Mouse (Mus musculus): ENCODE results near the gene Gm10518. TPM values are rescaled to one million over a fixed set of nuclear protein-coding genes. Genes with fewer than 3 reads are reported as not detected.
A peak's percentile ranks its signal among the peaks of the same experiment; 100 is the strongest.

Gene Gm10518
- polyA plus RNA-seq, 1 experiment from 2014 or later: not detected

DNA sequence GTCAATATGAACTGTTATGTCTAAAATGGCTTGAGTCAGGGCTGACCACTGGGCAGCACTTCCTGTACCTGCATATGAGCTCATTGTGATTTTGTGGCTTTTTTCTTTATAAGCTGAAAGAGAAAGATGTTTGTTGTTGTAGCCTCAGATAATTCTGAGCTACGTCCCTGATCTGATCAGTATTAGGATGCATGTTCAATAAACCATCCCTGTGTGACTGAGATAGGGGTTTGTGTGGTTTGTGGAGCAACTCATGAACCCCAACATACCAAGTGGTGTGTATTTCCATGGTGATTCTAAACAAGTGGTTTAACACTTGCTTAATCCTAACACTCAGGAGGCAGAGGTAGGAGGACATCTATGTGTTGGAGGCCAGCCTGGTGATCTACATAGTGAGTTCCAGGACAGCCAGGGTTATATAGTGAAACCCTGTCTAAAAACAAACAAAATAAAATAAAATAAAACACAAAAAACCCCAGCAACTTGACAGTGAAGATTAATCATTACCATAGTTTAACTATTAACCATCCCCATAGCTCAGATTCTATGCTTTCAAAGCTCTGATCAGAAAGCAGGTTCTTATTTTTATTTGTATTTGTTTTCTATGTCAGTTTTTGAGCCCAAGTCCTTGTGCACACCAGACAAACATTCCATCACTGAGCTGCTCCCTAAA lies 32.7 kb downstream of the Gm10518 start:
- WGBS: 80% methylated on average over 1 of the region's 1 CpGs
- Histone ChIP-seq H3K27me3 (no peaks in the 10 kb centered on the region), H3K9ac (no peak overlapping the region), H3K4me2 (no peak overlapping the region), H3K9me3 (replicated peaks) (0 out of 2 replicates have a peak, but pooled peaks cover 3% of the 10 kb centered on the region), H3K27ac (no peak overlapping the region), H3K4me3 (no peak overlapping the region), H3K36me3 (no peaks in the 10 kb centered on the region), H3K4me1 (replicated peaks) (no peaks in the 10 kb centered on the region)
- ATAC-seq (replicated peaks; ENCODE audit: insufficient number of reproducible peaks, insufficient read depth, low FRiP score, low read depth): no peak

DNA sequence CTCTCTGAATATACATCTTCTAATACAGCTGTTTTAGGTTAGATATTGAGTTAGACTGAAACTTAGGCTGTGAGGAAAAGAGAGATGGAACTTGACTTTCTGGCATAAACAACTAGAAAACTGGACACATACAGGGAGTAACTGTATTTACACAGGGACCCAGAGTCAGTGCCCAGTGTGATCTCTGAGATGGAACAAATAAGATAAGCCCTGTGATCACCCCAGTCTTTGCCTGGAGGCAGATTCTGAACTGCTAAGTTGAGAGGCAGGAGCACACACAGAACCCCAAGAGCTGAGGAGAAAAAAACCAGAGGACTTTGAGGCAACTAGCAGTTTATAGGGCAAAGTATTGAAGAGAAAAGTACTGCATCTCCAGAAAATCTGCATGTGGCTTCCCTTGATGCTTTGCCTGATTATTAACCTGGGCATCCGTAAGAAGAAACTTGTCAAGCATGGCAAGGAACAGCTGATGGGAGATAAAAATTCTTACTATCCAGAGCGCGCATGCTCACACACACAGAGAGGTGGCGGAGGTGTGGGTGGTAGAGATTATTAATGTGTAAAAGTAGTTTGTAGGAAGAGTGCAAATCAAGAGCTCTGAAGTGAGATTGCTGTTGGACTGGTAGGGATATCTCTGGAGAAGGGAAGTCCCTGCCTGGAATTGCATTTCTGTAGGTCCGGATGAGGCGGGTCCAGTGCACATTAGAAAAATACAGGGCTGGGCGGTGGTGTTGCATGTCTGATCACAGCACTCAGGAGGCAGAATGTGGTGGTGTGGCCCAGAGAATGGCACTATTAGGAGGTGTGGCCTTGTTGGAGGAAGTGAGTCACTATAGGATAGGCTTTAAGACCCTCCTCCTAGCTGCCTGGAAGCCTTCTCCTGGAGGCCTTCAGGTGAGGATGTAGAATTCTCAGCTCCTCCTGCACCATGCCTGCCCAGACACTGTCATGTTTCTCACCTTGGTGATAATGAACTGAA lies 33.5 kb downstream of the Gm10518 start:
- Histone ChIP-seq H3K36me3 (no peaks in the 10 kb centered on the region), H3K9ac (no peak overlapping the region), H3K27me3 (no peaks in the 10 kb centered on the region), H3K9me3 (replicated peaks) (0 out of 2 replicates have a peak, but pooled peaks cover 3% of the 10 kb centered on the region), H3K4me2 (no peak overlapping the region), H3K27ac (no peak overlapping the region), H3K4me1 (replicated peaks) (no peaks in the 10 kb centered on the region), H3K4me3 (no peak overlapping the region)
- 85% methylated on average over 7 of the region's 7 CpGs for WGBS
- no peak for ATAC-seq (replicated peaks; ENCODE audit: insufficient number of reproducible peaks, insufficient read depth, low FRiP score, low read depth)

DNA sequence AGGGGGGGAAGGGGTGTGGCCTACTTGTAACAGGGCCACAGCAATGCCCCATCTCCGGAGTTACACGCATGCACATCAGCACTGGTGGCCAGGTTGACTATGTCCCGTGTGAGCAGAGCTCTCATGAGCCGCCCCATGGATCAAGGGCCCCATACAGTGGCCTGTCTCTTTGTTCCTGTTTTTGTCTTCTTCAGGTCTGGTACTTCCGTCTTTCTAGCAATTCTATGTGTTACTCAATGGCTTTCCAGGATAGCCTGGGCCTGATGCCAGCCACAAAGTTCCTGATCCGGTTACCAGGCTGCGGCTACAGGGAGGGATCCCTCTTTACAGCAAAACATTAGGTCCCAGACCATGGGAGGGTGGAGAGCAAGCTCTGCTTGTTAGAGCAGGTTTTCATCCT lies 39.4 kb downstream of the Gm10518 start:
- no peak overlapping the region for H3K27ac ChIP-seq
- no peak overlapping the region for H3K9ac ChIP-seq
- no peaks in the 10 kb centered on the region for H3K27me3 ChIP-seq
- H3K4me3 ChIP-seq: no peak overlapping the region
- H3K9me3 ChIP-seq (replicated peaks): no peaks in the 10 kb centered on the region
- H3K4me1 ChIP-seq (replicated peaks): peaks cover 14% of the 10 kb centered on the region
- 68% methylated on average over 7 of the region's 7 CpGs for WGBS
- H3K36me3 ChIP-seq: no peaks in the 10 kb centered on the region
- no peak overlapping the region for H3K4me2 ChIP-seq
- ATAC-seq (replicated peaks; ENCODE audit: insufficient number of reproducible peaks, insufficient read depth, low FRiP score, low read depth): no peak

- Histone ChIP-seq H3K4me2 (no peak overlapping the region), H3K9me3 (replicated peaks) (no peaks in the 10 kb centered on the region), H3K4me3 (no peak overlapping the region), H3K4me1 (replicated peaks) (peaks cover 14% of the 10 kb centered on the region), H3K27me3 (0 out of 2 replicates have a peak, but pooled peaks cover 2% of the 10 kb centered on the region), H3K36me3 (no peaks in the 10 kb centered on the region), H3K27ac (no peak overlapping the region), H3K9ac (no peak overlapping the region)
- ATAC-seq (replicated peaks; ENCODE audit: insufficient number of reproducible peaks, insufficient read depth, low FRiP score, low read depth): no peak
- WGBS: 9% methylated on average over 3 of the region's 3 CpGs
These were observed 40.8 kb downstream of the Gm10518 start for GRCm38 (mm10) chr1:179843981-179844380.

DNA sequence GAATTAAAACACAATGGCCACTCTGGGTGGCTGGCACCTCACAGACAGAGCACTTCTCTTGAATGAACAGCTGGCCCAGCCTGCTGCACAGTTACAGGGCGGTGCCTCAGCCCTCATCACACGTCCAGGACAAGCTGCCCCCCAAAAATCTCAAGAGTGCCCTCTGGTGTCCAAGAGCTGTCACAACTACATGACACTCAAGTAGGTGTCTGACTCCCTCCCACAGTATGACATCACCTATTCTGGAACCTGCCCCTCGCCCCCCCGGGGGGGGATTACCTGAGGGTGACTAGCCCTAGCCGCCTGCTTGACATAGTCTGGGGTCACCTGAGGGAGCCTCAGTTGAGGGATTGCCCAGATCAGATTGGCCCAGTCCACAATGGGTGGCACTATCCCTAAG lies 41.7 kb downstream of the Gm10518 start:
- peak; percentile 45; the same call in 1 of the 2 replicates for ATAC-seq (replicated peaks; ENCODE audit: insufficient number of reproducible peaks, insufficient read depth, low FRiP score, low read depth)
- peaks cover 14% of the 10 kb centered on the region for H3K4me1 ChIP-seq (replicated peaks)
- H3K9ac ChIP-seq: no peak overlapping the region
- no peak overlapping the region for H3K4me3 ChIP-seq
- no peak overlapping the region for H3K27ac ChIP-seq
- no peak overlapping the region for H3K4me2 ChIP-seq
- 17% methylated on average over 5 of the region's 5 CpGs for WGBS
- 0 out of 2 replicates have a peak, but pooled peaks cover 3% of the 10 kb centered on the region for H3K27me3 ChIP-seq
- H3K36me3 ChIP-seq: no peaks in the 10 kb centered on the region
- no peaks in the 10 kb centered on the region for H3K9me3 ChIP-seq (replicated peaks)

GRCm38 (mm10) chr1:179845832-179846499 lies 42.8 kb downstream of the Gm10518 start:
- 0 out of 2 replicates have a peak, but pooled peaks cover 3% of the 10 kb centered on the region for H3K27me3 ChIP-seq
- no peak overlapping the region for H3K4me3 ChIP-seq
- H3K9me3 ChIP-seq (replicated peaks): no peaks in the 10 kb centered on the region
- H3K4me1 ChIP-seq (replicated peaks): peaks cover 14% of the 10 kb centered on the region
- H3K36me3 ChIP-seq: no peaks in the 10 kb centered on the region
- 82% methylated on average over 16 of the region's 16 CpGs for WGBS
- no peak overlapping the region for H3K4me2 ChIP-seq
- ATAC-seq (replicated peaks; ENCODE audit: insufficient number of reproducible peaks, insufficient read depth, low FRiP score, low read depth): no peak
- no peak overlapping the region for H3K9ac ChIP-seq
- H3K27ac ChIP-seq: no peak overlapping the region

DNA sequence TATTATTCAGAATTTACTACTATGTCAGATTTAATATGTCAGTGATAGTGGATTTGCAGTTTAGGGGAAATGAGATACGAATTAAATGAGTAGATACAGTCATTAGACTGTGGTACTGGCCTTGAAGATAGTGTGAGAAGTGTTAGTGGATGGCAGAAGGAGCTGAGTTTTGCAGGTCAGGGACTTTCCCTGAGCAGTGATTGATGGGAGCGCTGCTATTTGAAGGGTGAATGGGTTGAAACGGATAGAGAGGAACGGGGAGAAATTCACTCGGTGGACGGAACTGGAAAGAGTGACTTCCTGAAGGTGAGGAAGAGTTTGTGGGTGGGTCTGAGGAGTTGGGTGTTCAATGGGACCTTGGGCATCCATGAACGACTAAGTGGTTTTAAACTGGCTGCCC lies 44.0 kb downstream of the Gm10518 start:
- ATAC-seq (replicated peaks; ENCODE audit: insufficient number of reproducible peaks, insufficient read depth, low FRiP score, low read depth): no peak

DNA sequence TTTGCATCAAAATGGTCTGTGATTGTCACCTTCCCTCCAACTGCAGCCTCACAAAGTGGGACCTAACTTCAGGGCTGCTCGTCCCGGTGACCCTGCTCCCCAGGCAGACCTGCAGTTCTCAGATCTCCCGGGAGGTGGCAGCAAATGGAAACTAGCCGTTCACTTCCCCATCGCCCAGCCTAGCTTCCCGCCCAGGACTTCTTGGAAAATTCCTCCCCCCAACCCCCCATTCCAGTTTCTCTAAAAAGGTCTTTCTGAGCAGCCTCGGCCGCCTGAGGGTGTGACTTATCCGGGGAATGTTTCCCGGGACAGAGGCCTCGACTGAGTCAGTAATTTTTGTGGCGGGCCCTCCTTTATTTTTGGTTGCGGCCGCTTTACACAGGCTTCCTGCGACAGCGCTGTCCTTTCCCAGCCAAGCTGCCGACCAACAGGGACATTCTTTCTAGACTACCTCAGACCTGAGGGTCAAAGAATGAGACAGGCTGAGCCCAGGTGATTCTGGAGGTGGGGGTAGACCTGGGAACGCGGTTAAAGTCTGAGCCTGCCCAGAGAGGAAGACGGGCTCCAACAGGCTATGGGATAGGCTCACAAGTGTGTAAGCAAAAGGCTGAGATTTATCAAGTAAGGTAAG lies 44.7 kb downstream of the Gm10518 start:
- Histone ChIP-seq H3K4me3 (peak overlapping the region; percentile 53), H3K9ac (peak overlapping the region; percentile 58), H3K27ac (peak overlapping the region; percentile 60), H3K27me3 (0 out of 2 replicates have a peak, but pooled peaks cover 3% of the 10 kb centered on the region), H3K4me2 (peak overlapping the region; percentile 71), H3K9me3 (replicated peaks) (no peaks in the 10 kb centered on the region), H3K36me3 (no peaks in the 10 kb centered on the region), H3K4me1 (replicated peaks) (peaks cover 14% of the 10 kb centered on the region)
- 1% methylated on average over 20 of the region's 20 CpGs for WGBS
- peak; percentile 61 for ATAC-seq (replicated peaks; ENCODE audit: insufficient number of reproducible peaks, insufficient read depth, low FRiP score, low read depth)

More for the DNA sequence above, 44.0 kb downstream of the Gm10518 start:
- peak overlapping the region; percentile 71 for H3K4me2 ChIP-seq
- H3K9me3 ChIP-seq (replicated peaks): no peaks in the 10 kb centered on the region
- 0 out of 2 replicates have a peak, but pooled peaks cover 3% of the 10 kb centered on the region for H3K27me3 ChIP-seq
- H3K9ac ChIP-seq: no peak overlapping the region
- no peaks in the 10 kb centered on the region for H3K36me3 ChIP-seq
- H3K27ac ChIP-seq: no peak overlapping the region
- H3K4me3 ChIP-seq: peak overlapping the region; percentile 53; the same call in 1 of the 2 replicates
- H3K4me1 ChIP-seq (replicated peaks): peaks cover 14% of the 10 kb centered on the region
- WGBS: 44% methylated on average over 7 of the region's 7 CpGs

DNA sequence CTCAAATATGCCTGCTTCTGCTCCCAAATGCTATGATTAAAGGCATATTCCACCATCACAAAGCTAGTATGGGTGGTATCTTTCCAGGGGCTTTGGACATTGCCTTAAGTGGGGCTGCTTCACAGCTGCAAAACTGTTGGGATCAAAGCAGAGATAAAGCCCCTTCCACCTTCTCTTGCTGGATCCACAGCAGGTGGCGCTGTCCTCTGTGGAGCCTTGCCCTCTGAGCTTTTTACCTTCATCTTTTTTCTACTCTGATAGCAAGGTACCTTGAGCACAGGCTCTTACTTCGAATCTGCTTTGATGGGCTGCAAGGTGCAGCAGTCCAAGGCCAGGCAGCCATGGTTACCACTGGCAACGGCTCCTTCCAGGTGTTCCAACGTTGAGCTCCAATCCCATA lies 50.2 kb downstream of the Gm10518 start:
- Histone ChIP-seq H3K27me3 (0 out of 2 replicates have a peak, but pooled peaks cover 3% of the 10 kb centered on the region), H3K36me3 (no peaks in the 10 kb centered on the region), H3K4me1 (replicated peaks) (peaks cover 3% of the 10 kb centered on the region; the same call in 1 of the 2 replicates), H3K9me3 (replicated peaks) (no peaks in the 10 kb centered on the region), H3K4me3 (no peak overlapping the region), H3K9ac (no peak overlapping the region), H3K27ac (no peak overlapping the region), H3K4me2 (no peak overlapping the region)
- ATAC-seq (replicated peaks; ENCODE audit: insufficient number of reproducible peaks, insufficient read depth, low FRiP score, low read depth): no peak
- WGBS: 40% methylated on average over 4 of the region's 4 CpGs
